Mouse (Mus musculus) heart, postnatal 4 days (tissue): ENCODE measurements around the gene Atp11a. TPM values are rescaled to one million over a fixed set of nuclear protein-coding genes. Genes with fewer than 3 reads are reported as not detected.

Experiments used
- DNase-seq: peaks from one replicate; pipeline ENCODE4 v3.0.0; 2021
- total RNA-seq, 2 experiments: library from RNA; stranded (reverse); gene quantifications; 2 replicates each; pipeline ENCODE4 v1.2.3; 2021

The Atp11a gene
- total RNA-seq, 2 experiments from 2014 or later: 85.5 to 97.3 TPM

DNA sequence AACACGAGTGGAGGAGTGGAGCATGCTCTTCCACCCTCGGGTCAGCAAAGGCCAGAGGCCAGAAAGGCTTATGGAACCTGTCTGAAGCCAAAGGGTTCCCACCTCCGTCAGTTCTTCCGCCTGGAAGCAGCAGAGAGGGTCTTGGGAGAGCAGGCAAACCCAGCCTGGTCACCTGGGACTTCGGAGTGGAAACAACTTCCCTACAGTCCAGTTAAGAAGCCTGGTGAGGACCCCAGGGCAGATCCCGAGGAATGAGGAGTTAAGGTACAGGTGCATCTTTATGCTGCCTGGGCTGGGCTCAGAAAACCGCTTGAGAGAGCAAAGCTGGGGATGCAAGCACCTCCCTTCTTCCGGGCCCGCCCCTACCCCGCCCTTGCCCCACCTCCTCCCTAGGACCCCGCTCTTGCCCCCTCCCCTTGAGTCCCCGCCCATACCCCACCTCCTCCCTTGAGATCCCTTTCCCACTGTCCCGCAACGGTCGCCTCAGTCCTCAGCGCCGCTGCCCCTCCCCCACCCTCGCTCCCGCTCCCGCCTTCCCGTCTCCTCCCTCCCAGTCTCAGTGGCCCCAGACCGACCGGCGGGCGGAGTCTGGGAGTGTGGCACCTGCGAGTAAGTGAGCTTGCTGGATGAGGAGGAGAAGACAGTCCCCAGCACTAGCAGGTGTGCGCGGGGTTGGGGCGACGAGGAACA is 116.7 kb downstream of the Atp11a start, which contains the start of gene Mcf2l:
TSS of gene Mcf2l (plus strand) at position 450 of the 690 bp plus-strand sequence.
- peak; percentile 53 for DNase-seq

DNA sequence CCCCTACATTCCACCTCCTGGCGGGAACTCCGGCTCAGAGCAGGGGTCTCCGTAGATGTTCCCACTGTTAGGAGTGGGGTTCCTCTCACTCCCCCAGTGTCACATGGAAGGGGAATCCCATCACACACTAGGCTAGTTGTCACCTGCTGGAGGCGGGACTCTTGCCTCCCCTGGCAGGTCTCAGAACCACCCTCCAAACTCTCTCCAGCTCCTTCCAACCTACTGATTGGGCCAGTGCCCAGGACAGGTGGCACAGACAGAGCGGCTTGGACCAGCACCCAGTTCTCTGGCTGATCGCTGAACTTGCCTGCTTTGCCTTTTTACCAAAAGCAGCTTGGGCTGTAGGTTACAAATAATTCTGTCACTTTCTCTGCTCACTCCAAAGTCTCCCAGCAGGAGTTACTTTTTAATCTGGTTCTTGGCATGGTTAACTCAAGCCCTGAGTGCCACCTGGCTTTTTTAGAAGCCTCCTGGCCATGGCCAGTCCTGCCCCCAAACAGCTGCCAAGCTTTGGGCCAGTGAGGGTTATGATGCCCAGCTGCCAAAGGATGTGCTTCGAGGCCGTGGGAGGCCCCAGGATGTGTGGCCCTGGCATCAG is 117.5 kb downstream of the Atp11a start:
- no peak for DNase-seq

DNA sequence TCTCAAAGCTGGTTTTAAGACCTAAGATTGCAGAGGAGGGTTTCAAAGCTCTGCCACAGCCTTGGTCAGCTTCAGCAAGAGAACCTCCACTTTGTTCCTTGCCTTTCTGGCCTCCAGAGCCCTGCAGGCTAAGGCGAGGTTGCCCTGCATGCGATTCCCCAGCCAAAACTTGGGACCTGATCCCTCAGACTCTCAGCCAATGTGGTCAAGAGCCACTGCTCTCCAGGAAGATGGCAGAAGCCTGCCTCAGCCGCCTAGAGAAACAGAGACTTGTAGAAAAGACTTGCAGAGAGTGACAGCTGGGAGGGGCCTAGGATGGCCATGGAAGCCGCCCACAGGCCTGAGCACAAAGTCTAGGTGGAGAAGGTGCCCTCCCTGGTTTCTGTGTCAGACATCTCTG is 118.2 kb downstream of the Atp11a start:
- no peak for DNase-seq

DNA sequence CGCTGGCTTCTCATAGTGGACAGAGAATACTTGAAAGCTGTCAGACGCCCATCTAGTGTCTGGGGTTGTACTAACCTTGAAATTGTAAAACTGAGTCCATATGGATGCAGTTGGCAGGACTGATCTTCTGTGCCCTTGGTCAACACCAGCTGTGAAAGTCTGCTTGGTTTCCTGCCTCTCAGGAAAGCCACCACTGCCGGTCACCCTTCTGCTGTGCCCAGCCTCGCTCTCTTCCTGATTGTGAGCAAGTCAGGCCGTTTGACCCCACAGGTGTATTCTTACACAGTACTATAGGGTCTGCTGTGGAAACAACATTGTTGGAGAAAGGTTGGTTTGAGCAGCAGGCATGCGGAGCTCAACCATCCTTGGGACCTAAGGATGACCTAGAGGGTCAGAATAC is 120.3 kb downstream of the Atp11a start:
- no peak for DNase-seq

DNA sequence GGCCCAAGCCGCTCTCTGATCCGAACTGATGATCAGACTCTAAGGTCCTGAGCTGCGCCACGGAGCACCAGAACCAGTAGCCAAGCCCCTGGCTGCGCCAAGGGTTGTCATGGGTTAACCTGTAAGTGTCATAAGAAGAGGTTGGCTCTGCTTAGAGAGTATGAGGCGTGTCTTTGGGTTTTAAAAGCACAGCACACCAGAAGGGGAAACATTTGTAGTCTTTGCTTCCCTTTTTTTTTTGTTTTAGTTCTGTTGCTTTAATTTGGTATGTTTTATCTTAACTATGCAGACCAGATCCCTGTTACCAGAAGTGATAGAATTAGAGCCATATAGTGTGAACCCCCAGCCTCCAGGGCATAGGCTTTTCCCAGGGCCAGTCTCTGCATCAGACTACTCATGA is 123.3 kb downstream of the Atp11a start:
- DNase-seq: no peak

DNA sequence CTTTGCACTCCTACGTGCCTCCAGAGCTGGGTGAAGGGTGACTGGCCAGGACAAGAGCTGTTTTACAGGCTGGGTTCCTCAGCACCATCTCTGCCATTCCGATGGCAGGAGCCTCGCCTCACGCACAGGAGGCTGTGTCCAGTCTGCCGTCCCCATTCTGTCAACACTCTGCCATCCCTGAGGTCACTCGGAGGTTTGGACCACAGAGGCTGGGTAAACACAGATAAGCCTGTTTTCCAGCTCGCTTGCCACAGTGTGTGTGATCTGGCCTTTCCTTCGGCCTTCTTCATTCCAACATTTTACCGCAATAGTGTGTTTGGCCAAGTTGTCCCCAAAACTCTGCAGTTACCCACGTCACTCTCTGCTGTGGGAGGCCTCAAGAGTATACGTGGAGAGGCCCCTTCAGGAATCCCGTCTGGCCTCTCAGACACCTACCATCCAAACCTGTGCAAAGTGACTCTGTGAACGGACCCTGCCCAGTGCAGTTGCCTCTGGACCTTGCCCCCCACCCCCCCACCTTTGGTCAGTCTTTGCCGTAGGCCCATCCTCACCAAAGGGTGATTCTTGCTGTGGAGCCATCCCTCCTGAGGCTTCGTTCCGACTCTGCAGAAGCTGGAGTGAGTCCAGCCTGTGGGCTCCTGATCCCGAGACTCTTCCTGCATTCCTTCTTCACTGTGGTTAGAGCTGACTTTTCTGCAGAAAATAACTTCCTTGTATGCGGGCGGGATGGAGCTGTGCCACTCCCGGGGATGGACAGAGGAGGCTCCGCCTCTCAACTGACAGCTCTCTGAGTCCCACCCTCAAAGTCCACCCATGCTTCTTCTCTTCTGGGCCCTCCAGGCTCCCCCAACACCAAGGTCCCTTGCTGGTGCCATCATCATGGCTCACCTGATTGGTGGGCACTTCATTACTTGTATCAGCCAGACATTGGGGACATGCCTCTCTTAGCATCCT is 126.5 kb downstream of the Atp11a start:
- peak; percentile 16 for DNase-seq

DNA sequence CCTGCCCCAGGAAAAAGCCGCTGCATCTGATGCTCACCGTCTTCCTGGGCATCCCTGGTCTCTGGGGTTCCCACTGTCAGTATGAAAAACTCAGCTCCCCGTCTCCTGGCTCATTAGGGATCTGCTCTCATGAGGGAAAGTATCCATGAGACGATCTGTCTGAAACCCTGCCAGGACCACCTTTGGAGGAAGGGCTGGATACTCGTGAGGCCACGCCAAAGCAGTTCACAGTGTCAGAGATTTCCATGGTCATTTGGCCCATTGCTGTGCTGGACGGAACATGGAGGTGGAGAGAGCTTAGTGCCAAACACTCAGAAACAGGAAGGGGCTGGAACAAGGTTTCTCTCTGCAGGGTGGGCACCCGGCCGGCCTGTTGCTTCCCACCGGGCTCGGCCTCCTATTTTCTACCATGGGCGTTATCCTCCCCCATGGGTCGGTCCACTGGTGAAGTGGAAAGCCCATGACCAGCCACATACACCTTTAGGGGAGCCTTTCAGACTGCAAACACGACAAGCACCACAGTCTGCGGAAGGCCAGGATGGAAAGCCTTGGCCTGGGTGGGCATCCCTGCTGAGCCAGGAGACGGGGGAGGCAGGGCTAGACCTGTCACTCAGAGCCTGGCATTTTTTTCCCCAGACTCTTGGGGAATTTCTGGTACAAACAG is 131.1 kb downstream of the Atp11a start:
- DNase-seq: no peak

DNA sequence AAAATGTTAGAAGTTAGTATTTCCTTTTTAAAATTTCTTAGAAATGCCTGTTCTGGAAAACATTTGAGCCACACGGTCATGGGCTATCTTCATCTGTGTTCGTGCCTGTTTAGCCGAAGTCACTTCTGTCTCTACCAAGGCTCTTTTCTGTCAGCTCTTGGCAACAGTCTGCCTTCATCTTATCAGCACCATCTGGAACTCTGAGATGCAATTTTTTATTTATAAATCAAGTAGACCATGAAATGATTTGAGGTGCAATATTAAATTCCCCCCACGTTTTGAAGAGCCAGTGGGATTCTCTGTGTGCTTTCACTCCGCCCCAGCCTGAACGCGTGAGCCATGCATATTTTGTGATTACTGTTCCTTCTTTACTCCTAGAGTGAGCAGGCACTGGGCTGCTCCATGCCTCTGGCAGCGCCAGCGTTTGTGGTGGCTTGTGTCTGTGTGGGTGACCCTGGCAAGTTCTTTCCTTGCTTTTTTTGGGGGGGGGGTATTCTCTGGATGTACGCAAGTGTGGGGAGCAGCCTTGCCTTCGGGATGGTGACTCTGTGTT is 132.3 kb downstream of the Atp11a start:
- no peak for DNase-seq

DNA sequence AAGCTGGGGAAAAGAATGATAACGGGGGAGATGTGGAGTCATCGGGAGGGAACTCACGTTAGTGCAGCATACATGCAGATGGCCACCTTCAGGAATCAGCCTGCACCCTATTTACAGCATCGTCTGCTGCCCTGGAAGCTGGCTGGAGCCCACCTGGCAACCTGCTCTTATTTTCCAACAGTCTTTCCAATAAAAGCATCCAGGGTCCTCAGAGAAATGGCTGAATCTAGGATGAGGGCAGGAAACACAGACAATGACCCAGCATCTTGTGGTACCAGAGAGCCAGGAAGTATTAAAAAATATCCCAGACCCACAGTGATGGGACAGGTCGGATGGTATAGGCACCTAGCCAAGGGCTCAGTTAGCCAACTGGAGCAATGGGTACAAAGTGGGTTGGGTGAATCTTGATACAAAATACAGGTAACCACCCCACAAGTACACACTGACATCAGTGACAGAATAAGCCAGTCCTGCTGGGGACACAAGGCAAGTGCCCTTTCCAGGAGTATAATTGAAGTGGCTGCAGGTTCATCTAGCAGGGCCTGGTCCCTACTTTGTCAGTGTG is 136.2 kb downstream of the Atp11a start:
- DNase-seq: no peak

DNA sequence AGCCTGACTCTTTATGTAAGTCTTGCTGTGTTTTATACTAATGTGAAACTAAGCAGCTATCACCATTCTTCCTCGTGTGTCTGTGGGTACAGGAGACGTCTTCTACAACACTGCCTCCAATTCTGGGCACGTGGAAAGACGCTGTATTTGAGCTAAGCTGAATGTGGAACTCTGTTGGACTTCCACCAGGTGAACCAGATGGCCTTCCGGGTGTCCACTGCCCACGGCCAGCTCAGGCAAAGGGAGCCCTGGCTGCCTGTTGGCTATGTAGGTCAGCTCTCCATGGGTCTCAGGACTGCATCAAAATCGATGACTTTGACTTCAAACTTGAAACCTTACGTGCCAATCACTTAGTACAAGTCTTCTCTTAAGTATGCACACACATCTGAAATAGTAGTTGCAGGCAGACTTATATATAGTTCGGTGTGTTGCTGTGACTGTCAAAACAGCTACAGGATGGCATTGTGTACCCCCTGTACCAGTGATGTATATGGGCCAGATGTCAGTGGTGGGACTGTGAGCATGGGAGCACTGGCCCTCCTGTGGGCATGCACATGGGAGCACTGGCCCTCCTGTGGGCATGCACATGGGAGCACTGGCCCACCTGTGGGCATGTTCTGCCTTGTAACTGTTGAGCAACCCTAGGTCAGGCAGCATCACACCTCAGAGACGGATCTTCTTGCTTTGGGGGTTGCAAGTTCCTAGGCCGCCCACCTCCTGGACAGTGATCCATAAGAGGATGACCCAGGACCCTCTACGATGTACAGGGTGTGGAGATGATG is 137.2 kb downstream of the Atp11a start:
- DNase-seq: no peak

DNA sequence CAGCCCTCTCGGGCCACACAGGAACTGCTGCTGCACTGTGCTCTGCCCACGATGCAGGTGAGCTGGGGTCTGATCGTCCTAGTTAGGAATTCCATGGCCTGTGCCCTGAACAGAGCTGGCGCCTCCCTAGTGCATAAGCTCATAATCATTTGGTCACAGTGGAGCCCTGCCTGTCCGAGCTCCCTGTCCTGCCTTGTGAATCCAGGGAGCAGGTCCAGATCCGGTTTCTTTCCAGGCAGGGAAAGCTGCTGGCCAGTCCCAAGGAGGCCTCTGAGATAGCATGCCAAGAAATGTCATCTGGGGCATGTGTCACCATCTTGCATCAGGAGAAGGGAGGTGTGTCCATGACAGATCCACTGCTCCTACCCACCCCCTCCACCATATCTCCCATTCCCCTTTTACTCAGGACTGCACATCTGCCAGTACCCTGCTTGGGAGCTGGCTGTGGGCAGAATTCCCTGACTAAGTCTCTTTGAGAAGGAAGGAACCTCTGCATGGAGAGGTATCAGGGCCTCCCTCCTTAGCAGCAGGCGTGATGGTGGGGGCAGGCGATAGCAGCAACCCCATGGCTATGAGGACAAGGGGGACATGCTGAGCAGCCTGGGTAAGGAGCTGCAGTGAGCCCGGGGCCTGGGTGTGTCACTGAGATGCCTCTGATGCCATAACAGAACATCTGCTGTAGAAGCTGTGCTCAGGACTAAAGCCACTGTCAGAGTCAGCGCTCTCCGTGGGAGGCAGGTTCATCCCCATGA is 138.1 kb downstream of the Atp11a start:
- DNase-seq: no peak

DNA sequence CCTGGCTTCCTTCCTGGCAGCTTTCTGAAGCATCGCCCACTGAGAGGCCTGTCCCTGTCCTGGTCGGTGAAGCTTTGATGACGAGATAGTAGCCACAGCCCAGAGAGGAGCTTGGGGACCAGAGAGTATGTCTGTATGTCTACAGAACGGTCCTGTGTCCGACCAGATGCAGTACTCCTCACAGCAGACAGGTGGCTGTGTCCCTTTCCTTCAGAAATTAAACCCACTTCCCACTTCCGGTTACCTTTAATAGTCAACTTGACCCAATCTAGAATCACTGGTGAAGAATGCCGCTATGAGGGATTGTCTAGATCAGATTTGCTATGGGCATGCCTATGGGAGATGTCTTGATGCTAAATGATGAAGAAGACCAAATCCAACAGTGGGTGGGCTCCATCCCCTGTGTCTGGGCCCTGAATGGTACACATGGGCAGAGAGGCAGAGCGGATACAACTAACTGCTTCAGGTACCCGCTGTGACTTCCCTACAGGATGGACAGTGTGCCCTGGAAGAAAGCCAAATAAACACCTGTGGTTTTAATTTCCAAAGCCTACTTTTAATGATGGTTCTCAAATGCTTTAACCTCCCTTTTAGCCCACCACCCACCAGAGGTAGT is 138.8 kb downstream of the Atp11a start:
- no peak for DNase-seq

DNA sequence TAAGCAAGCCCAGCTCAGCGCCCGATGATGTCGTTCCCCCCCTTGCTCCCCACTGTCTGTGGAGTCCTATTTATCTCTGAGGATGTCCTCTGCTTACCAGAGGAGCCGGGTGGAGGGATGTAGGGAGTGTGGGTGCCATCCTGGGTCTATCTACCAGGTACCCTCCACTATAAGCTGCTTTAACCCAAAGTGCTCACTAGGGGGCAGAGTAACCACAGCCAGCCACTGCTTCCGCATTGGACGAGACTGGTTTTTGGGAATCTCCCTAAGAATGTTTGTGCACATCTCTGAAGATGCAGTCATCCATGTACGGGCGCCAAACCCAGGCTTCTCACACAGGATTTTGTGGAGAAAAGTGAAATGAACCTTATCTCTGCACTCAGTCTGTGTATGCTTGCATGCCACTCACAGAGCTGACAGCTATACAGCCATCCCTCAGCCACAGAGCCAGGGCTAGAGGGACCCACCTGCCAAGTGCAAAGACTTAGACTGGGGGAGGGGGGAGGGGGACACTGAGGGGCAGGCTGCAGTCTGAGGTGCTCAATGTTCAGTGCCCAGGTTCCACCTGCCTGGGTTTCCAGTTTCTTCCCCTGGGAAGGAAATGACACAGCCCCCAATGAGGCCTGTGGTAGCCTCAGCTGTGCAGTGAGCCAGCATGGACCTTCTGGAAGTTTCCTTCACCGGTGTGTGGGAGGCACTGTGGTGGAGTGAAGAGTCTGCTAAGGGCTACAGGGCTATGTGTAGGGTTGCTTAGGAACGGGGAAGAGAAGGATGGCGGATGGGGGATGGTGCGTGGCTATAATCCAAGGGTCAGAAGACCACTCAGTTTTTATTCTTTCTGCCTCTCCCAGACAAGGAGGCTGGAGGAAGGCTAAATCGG is 139.9 kb downstream of the Atp11a start:
- DNase-seq: peak; percentile 72

DNA sequence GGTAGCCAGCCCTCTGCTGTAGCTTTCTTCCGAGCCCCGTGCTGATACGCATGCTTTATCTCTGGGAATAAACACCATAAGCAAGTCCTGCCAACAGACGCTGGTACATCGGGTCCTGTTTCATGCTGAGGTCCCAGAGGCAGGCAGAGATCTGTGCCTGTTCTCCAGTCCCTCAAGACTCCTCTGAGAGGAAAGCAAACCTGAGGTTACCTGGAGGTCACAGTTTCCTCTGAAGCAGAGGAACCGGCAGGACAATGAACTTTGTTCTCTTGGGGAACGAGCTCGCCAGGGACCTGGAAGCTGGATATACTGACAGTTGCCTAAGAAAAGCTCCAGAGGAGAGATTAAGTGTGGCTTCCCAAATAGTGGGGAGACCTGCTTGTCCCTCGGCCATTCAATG is 141.0 kb downstream of the Atp11a start:
- DNase-seq: no peak

DNA sequence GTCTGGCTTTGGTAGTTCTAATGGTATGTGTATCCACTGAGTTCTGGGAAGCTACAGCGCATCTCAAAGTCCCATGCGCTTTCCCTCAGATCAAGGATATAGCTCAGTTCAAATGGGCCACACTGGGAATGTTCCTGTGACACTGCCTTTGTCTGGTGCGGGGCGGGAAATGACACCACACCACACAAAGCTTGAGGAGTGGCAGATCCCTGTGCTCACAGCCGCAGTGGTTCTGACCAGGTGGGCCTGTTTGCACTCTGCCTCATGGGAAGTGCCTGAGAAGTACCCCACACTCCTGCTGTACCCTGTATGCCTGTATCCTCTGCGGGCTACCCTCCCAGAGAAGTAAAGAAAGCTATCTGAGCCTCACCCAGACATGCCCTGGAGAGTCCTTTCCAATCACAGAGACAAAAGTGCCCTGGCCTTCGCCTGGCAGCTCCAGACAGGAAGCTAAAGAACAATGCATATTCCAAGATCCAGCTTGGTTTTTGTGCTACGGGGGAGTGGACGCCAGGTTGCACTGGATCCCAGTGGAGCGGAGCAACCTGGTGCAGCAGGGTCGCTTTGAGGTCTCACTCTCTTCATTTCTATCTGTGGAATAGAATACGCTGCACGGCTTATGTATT is 147.1 kb downstream of the Atp11a start:
- no peak for DNase-seq

DNA sequence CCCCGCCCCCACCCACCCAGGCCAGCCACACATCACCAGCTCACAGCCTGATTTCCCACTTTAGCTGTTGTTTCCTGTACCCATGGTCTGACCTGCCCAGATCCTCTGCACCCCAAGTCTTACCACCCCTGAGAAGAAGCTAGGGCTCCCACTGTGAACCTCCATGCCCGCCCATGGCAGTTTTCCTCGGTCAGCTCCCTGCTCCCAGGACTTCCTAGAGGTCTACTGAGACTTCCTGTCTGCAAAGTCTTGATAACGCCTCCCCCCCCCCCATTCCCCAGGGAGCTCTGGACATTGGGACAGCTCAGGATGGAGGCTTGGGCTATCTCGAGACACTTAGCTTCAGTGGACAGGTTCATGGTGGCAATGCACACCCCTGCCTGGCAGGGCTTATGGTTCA is 148.3 kb downstream of the Atp11a start:
- no peak for DNase-seq

DNA sequence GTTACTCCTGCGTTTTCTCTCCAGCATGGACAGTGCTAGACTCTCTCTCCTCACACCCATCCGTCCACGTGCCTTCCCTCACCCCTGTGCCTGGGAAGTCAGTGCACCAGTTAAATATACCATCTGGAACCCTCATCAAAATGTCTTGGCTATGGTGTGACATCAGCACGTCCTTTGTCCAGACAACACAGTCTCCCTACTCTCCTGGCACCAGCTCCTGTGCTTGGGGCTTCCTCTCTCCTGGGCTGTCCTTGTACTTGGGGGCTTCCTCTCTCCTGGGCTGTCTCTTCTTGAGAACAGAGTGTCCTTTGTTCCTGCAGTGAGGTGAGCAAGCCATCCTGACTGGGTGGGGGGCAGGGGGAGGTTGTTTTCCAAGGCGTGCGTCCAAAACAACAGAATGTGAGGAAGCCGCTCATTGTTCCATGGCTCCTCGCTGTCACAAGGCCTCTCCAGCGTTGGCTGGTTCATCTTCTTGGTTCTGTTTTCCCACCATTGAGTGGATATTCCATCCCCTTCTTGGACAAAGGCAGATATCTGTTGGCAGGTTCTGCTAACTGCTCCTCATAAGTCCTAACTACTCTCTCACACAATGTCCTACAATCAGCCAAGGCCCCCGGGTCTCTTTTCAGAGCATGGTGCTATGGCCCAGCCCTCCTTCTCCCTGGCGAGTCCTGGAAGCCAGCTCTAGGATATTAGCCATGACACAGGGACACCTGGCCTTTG is 148.9 kb downstream of the Atp11a start:
- DNase-seq: peak; percentile 48

DNA sequence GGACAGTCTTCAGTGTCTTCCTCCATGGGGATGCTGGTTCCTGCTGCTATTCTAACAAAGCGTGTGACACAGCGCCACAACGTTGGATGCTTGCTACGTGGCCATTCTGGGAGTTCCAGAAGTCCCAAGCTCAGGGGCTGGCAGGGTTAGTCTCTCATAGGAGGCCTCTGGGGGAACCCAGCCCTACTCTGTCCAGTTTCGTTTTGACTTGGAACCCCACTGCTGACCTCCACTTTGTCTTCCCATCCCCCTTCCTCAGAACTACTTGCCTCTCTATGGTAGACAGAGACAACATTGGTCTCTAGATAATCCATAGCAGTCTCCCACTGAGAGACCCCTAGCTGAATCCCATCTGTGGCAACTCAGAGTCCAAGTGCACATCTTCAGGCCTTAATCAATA is 149.8 kb downstream of the Atp11a start:
- no peak for DNase-seq
